Mouse (Mus musculus) adrenal gland, postnatal 25 days (tissue): ENCODE data around the gene Trmt10b. TPM values are rescaled to one million over a fixed set of nuclear protein-coding genes. Genes with fewer than 3 reads are reported as not detected.
A peak's percentile ranks its signal among the peaks of the same experiment; 100 is the strongest.

Experiments
- DNase-seq: peaks from one replicate; pipeline ENCODE4 v3.0.0; 2021; ENCODE audit warnings: mixed read lengths
- long read RNA-seq: library from polyadenylated mRNA; stranded (forward); transcript quantifications from one replicate; pipeline ENCODE4 v2.0.0, GENCODE M21; 2021
- total RNA-seq: library from RNA; stranded (reverse); gene quantifications from 2 replicates; pipeline ENCODE4 v1.2.3, GENCODE M21; 2021

Gene Trmt10b
- total RNA-seq = 10.2 and 14.9 TPM in 2 replicates
- long read RNA-seq, transcript Trmt10b-201 (9 exons, 2,064 nt) = major isoform, 9 of 14 reads
- long read RNA-seq, partial matches to known transcripts = 0 of 14 reads
- long read RNA-seq, other reads (novel, unspliced or antisense) = 5 of 14 reads

GRCm38 (mm10) chr4:45296662-45297564, at the start of gene Trmt10b:
TSS of gene Trmt10b (plus strand) at chr4:45297127.
- DNase-seq = peak; percentile 59

GRCm38 (mm10) chr4:45251265-45251664, 45.7 kb upstream of the Trmt10b start:
- no peak for DNase-seq

- peak; percentile 12 for DNase-seq
Measured at GRCm38 (mm10) chr4:45252861-45253262, 44.1 kb upstream of the Trmt10b start.

GRCm38 (mm10) chr4:45253839-45254601, 42.9 kb upstream of the Trmt10b start:
- DNase-seq = peak; percentile 54

- DNase-seq = no peak
Measured at GRCm38 (mm10) chr4:45259232-45259832, 37.6 kb upstream of the Trmt10b start.

GRCm38 (mm10) chr4:45261551-45261950, 35.4 kb upstream of the Trmt10b start:
- DNase-seq = no peak

- DNase-seq = no peak
Measured at GRCm38 (mm10) chr4:45267883-45268282, 29.0 kb upstream of the Trmt10b start.

GRCm38 (mm10) chr4:45271041-45271452, 25.9 kb upstream of the Trmt10b start:
- peak; percentile 45 for DNase-seq

- no peak for DNase-seq
Measured at GRCm38 (mm10) chr4:45275770-45276169, 21.2 kb upstream of the Trmt10b start.

- DNase-seq = no peak
Measured at GRCm38 (mm10) chr4:45279292-45279691, 17.6 kb upstream of the Trmt10b start.

- DNase-seq = peak; percentile 46
Measured at GRCm38 (mm10) chr4:45279981-45280548, 16.9 kb upstream of the Trmt10b start.

GRCm38 (mm10) chr4:45286318-45286717, 10.6 kb upstream of the Trmt10b start:
- no peak for DNase-seq

- no peak for DNase-seq
Measured at GRCm38 (mm10) chr4:45287906-45288305, 9.0 kb upstream of the Trmt10b start.

- DNase-seq = no peak
Measured at GRCm38 (mm10) chr4:45305536-45305935, 8.6 kb downstream of the Trmt10b start.

GRCm38 (mm10) chr4:45308046-45308445, 11.1 kb downstream of the Trmt10b start:
- no peak for DNase-seq

GRCm38 (mm10) chr4:45308606-45309005, 11.7 kb downstream of the Trmt10b start:
- no peak for DNase-seq

GRCm38 (mm10) chr4:45311056-45311455, 14.1 kb downstream of the Trmt10b start:
- no peak for DNase-seq

- peak; percentile 82 for DNase-seq
Measured at GRCm38 (mm10) chr4:45320159-45320816, 23.4 kb downstream of the Trmt10b start.

- DNase-seq = peak; percentile 11
Measured at GRCm38 (mm10) chr4:45331139-45331538, 34.2 kb downstream of the Trmt10b start.

GRCm38 (mm10) chr4:45332466-45332865, 35.5 kb downstream of the Trmt10b start:
- no peak for DNase-seq

GRCm38 (mm10) chr4:45341226-45341625, 44.3 kb downstream of the Trmt10b start:
- no peak for DNase-seq
